Mouse (Mus musculus) cerebellum, adult 9-10 months (tissue): ENCODE measurements around the gene Creld1.
A peak's percentile ranks its signal among the peaks of the same experiment; 100 is the strongest.

ENCODE experiments used
- DNase-seq: peaks from one replicate; pipeline ENCODE4 v3.0.0; 2022

The Creld1 gene

GRCm38 (mm10) chr6:113513944-113514343 lies 30.8 kb downstream of the Creld1 start:
- DNase-seq, result no peak

- DNase-seq, result no peak
These were observed 31.5 kb downstream of the Creld1 start for GRCm38 (mm10) chr6:113514600-113514999.

GRCm38 (mm10) chr6:113517434-113518080 lies 34.5 kb downstream of the Creld1 start:
- DNase-seq, result no peak

GRCm38 (mm10) chr6:113522310-113522709 lies 39.2 kb downstream of the Creld1 start:
- no peak for DNase-seq

GRCm38 (mm10) chr6:113523420-113523819 lies 40.3 kb downstream of the Creld1 start:
- no peak for DNase-seq

GRCm38 (mm10) chr6:113530932-113531839 lies 48.1 kb downstream of the Creld1 start, which contains the start of the genes Emc3 and Fancd2:
Emc3 (minus strand) TSS chr6:113531652.
Fancd2 (plus strand) TSS chr6:113531682.
- peak; percentile 90 for DNase-seq

- DNase-seq, result no peak
These were observed 48.8 kb downstream of the Creld1 start for GRCm38 (mm10) chr6:113531840-113532404.

GRCm38 (mm10) chr6:113534886-113535285 lies 51.8 kb downstream of the Creld1 start:
- no peak for DNase-seq

- no peak for DNase-seq
These were observed 58.5 kb downstream of the Creld1 start for GRCm38 (mm10) chr6:113541610-113542009.
